Mouse (Mus musculus) granulocyte monocyte progenitor cell, adult 5-6 weeks (primary cell): Measurements from ENCODE around the gene Dpyd. TPM values are rescaled to one million over a fixed set of nuclear protein-coding genes. Genes with fewer than 3 reads are reported as not detected.

Source experiments
- ATAC-seq: replicated peaks from 2 replicates; pipeline ENCODE4 v1.8.0; 2016; ENCODE audit warnings: mild to moderate bottlenecking, moderate TSS enrichment, inconsistent platforms; ENCODE audit not compliant: poor library complexity, severe bottlenecking
- total RNA-seq, 2 experiments: library from RNA; stranded (forward) in 1 of 2; stranded (reverse) in 1 of 2; fragments of 200-712, 200-1000 nt in 1 of 2; fragments of >200 nt in 1 of 2; fragmentation: Nextera tagmentation in 1 of 2; gene quantifications; 2 replicates each; pipeline ENCODE4 v1.2.3; 2014 to 2017

The Dpyd gene
- total RNA-seq, 2 experiments from 2014 or later: not detected

DNA sequence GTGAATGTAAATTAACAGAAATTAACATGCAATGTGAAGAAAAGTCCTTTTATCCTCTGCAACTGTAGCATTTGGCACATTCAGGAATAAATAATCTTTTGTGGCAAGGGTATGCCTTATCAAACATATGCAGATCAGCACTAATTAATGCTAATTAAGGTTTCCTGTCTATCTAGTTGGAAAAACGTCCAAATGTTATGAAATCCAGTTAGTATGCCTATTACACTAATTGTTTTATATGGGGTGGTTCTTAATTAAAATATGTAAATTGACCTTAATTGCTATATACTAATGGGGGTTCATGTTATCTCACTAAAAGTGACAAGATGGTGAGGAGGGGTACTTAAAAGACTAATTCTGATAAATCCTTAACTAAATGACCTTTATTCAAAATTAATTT, 501.7 kb downstream of the Dpyd start:
- no peak for ATAC-seq

DNA sequence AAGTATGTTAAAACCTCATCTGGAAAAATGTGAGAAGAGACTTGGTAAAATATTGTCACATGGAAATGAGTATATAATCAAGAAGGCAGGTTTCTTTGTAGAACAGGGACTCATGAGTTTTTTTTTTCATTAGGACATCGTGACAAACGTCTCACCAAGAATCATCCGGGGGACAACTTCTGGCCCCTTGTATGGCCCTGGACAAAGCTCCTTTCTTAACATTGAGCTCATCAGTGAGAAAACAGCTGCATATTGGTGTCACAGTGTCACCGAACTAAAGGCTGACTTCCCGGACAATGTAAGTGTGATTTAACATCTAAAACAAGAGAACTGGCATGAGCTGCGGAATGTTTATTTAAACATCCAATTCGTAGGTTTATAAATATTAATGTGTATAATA, 502.8 kb downstream of the Dpyd start:
- ATAC-seq: no peak

DNA sequence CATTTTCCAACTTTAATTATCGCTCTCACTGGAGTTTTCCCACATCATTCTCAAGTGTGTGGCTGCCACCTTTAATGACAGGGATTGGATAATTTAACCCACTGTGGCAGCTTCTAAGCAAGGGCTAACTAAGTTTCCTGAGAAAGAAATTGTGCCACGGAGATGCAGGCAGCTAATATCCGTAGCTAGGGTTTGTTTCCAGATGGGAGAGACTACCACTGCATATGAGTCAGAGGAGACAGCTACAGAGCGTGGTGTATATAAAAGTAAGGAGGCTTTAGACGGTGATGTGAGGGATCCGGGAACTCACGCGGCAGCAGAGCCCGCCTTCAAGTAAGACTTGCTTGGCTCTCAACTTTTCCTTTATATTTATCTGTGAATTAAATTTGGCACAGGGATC, 505.3 kb downstream of the Dpyd start:
- no peak for ATAC-seq

DNA sequence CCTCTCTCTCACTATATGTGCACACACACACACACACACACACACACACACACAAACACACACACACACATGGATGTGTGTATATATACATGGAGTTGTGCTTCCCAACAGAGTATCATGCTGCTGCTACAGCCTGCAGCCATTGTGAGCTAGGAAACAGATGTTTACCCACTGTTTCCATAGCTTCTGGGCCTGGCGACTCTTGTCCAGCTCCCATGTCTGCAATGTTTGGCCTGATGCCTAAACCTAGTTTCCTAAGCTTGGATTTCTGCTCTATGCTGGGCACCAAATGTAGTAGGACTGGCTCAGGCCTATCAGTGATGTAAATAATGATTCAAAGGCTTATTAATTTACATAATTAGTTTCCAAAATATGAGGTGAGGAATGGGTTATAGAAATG, 524.7 kb downstream of the Dpyd start:
- no peak for ATAC-seq

DNA sequence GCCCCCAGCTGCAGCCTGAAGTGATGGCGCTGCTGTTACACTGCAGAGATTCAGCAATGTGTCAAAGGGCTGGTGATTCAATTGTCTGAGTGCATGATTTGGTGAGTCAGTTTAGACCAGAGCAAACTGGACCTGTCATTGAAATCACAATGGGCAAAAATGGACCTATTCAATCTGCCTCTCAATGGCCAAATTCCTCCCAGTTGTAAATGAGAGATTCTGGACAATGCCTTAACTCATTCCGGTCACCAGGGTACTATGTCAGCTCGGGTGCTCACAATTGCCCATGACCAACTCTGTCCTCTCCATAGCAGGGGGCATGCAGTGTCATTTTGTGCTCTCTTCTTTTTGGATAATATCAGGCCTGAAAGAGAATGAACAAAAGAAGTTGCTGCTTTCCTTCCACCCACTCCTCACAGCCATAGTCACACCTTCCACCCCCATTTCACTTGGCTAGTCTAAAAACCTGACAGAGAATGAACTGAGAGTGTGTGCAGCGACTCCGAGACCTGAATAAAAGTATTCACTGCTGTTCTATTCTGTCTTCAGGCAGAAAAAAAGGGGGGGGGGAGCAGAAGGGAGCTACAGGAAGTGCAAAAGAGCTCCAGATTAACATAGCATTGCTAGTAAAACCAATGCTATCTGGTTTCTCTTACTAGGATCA, 533.4 kb downstream of the Dpyd start:
- no peak for ATAC-seq

DNA sequence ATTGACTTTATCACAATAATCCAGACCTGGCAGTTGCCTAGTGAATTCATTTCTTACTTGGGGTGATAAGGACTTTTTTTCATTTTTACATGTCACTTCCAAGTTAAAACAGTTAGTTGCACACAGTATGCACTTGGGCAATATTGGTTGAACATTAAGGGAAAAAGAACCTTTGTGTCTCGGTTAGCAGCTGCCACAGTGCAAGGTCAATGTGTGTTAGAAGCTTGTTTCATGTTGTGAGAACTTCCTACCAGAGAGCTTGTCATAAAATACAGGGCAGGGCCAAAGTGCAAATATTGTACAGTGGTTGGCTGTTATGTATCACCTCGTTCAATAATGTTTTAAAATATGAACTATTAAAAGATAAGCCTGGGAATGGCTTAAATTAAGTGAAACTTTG, 564.1 kb downstream of the Dpyd start:
- no peak for ATAC-seq

DNA sequence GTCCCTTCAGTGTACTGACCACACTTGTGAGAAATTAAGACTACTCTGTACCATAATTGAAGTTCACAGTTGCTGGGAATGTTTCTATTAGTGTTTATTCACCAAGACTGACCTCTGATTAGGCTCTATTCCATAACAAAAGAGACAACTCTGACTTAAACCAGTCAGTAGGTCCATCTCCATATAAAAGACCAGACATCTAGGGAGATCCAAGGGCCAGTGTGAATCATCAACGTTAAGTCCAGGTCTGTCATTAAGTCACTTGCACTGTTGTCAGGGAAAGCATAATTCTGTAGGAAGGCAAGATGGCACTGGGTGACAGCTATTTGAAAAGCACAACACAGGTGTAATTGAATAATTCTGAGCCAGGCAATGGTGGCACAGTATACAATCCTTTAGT, 566.1 kb downstream of the Dpyd start:
- no peak for ATAC-seq

DNA sequence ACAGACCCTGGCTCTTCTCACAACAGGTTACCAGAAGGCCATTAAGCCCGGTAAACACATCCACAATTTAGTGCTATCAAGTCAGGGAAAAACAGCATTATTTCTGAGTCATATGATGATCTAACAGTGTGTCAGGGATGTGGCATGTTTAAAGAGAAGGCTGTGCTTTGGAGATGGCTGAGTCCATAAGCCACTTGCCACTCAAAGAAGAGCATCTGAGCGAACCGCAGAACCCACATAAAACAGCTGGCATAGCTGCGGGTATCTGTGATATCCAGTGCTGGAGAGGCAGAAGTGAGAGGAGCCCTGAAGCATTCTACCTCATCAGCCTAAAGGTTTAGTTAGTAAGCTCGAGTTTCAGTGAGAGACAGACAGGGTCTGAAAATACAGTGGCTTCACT, 581.1 kb downstream of the Dpyd start:
- no peak for ATAC-seq

DNA sequence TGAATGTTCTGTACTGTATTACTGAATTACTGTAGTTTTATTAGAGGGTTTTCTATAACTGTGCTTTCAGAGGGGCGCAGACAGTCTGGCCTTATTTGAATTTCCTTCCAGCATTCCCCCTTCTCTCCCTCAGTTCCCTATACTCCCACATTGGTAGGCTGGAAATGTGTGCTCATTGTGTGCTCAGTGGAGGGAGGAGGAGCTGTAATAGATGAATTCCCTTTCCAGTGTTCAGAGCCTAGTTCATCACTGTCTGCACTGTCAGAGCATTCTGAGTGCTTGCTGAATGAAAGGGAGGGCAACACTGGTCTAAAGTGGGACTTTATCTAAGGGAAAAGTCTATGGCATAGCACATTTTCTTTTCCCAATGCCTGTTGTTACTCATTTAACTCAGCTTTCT, 582.9 kb downstream of the Dpyd start:
- no peak for ATAC-seq

DNA sequence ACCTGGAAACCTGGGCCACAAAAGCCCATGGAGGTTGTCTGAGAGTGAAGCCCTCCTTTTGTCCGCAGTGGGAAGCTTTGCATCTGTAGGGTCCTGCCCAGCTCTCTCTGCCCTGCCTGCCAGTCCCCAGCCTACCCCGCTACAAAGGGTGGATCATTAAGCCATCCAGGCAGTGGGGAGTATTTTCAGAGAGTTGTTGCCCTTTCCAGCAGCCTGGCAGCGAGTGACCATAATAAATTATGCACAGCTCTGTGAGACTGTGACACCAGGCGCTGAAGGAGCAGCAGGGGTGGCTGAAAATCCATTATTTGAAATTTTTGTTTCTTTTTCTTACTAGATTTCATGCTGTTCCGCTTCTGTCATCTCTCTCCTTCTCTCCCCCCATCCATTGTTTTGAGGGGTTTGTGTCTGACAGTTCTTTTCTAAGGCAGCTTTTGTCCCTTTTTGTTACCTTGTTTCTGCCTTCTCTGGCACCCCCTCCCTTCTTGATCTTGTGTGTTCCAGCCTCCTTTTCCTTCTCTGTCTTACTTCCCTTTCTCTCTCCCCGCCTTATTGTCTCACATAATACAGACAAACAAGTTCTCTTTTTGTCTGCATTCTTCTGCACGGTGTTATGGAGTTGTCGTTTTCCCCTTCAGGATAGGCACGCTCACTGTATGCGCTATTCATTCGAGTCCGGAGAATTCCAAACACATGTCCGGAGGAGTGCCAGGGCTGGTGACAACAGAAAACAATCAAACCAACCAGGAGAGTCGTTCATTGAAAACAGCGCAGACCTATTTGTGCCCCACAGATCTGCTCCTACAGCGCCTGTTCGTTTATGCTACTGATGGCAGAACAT, 592.9 kb downstream of the Dpyd start:
- ATAC-seq: no peak

DNA sequence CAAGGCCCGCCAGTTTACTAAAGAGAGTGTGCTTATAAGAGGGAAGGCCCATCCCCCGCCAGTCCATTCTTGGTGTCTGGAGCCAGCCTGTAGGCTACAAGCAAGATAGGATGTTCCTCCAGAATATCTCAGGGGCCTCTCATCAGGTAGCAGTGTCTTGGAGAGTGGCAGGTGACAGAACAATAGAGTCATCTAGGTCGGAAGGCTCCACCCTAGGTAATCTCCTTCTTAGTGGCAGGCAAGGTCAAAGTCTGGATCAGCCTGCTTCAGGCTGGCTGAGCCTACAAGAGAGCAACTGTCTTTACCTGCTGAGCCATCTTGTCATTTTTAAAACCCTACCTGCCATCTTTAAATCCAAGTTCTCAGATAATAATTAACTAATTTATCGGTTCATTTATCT, 596.7 kb downstream of the Dpyd start:
- ATAC-seq: no peak

DNA sequence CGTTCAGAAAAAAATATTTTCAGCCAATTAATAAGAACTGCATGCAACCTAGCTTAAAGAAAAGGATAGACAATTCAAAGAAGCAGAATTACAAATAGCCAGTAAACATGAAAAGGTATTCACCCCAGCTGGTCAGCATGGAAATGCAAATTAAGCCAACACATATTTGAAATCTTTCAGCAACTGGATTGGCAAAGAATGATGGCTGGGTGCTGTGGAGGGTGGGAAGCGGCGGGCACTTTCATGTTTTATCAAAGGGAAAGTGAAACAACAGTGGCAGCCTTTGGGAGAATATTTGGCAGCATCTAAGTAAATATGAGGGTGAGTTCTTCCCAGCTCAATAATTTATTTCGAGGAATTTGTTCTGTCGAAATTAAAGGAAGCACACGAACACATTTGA, 603.8 kb downstream of the Dpyd start:
- no peak for ATAC-seq

DNA sequence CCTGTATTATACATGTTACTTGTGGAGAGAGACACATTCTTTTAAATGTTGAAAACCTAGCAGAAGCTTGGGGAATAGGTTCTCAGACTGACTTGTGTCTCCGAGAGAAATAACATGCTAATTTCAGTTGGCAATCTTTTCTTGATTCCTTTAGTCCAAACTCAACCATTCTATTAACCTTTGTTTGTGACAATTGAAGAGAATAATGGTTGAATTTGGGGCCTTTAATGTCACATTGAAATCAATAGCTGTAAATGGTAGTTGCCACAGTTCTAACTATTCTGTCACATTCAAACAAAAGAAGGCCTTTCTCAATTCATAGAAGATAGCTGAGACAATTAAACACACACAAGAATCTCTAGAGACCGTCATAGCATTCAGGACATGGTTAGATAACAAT, 606.2 kb downstream of the Dpyd start:
- no peak for ATAC-seq

DNA sequence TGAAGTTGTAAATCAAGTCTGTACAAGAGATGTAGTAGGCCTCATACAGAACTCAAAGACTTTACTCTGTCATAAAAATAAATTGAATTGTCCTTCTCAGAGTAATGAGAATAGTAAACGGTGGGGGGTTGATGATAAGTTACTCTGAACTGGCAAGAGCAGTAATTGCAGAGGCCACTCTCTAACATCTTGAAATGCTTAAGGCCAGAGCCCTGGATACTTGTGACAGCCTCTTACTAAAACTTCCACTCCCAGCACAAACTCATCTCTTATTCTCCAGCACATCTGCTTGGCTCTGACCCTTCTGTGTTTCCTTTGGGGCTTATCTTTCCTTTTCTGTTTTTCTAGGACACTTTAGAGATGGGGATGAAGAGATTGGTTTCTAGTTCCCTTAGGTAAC, 606.7 kb downstream of the Dpyd start:
- ATAC-seq: no peak

DNA sequence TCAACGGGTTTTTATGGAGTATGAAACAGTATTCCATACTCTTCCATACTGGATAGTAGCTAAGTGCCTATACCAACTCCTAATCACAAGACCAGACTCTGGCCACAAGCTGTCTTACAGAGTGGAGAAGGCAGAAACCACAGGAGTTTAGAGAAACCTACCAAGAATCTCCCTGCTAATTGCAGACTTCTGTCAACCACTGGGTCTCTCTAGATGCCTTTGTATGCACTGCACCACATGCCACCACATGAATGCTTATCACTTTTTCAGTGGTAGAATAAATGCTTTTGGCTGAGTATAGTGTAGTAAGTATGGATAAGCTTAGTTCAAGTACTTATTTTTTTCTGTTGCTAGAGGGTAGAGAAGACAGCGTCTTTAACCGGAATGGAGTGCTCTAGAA, 621.3 kb downstream of the Dpyd start:
- no peak for ATAC-seq

DNA sequence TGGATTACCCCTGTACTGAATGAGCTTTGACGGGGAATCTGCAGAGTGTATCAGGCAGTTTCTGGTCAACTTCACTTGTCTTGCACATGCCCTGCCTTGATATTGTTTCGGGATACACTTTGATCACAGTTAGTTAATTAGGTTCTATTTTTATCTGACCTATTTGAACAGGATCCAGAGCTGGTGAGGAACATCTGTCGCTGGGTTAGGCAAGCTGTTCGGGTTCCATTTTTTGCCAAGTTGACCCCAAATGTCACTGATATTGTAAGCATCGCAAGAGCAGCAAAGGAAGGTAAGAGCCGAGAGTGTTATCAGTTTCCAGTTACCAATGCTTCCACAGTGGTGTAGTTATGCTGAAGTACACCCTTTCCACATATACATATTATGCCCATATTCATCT, 632.1 kb downstream of the Dpyd start:
- ATAC-seq: no peak

DNA sequence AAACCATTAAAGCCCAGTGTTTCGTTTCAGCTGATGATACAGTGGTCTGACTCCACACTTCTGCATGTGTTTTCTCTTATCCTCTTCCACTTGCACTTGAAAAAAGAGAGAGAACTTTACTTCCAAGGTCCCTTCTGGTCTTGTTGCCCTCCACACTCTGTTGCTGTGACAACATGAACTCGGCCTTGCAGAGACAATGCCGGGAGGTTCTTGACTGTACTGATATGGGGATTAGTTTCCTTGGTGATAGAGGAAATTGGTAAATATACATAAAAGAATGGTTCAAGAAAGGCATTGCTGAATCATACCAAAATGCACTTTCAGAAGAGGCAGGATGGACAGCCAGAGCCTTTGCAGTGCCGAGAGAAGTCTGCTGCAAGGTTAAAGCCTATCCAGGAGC, 633.7 kb downstream of the Dpyd start:
- no peak for ATAC-seq

DNA sequence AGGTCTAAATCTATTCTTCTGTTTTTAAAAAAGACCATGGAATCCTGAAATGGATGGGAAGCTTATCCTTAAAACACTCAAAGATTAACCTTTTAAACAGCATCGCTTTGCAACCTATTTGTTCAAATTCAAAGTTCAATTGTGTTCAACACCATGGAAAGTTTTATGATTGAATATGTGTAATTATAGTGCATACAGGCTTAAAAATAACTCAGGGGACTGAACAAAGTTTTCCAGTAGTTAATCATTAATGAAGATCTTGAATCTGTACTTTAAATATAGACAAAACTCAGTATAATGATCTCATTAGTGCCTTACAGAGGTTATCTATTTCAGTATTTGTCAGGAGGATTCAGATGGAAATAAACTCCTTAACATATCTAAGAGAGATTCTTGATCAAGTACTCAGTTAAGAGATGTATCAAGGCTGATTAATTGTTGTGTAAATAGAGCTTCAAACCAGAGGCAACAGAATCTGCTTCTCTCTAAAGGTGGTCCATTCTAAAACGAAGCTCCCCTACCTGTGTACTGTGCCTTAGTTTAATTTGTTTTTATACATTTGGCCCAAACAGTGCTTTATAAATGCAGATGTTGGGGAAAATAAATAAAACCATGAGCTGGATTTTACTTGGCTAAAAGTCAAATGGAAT, 659.0 kb downstream of the Dpyd start:
- ATAC-seq: no peak

DNA sequence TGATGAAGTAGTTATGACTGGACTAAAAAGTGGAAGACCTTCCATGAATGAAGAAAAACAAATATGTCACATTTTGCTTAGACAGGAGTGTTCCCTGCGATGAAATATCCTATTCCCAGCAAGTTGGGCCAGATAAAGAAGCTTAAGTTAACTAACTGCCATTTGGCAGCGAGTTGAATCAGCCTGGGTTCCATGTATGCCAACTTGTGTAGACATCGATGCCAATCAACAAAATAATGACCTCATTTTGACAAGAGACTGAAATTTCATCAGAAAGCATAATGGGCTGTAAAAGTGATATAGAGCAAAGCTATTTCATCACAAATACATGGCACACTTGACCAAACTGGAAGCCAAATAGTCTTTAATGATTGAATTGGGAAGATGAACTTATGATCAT, 681.3 kb downstream of the Dpyd start:
- ATAC-seq: no peak

DNA sequence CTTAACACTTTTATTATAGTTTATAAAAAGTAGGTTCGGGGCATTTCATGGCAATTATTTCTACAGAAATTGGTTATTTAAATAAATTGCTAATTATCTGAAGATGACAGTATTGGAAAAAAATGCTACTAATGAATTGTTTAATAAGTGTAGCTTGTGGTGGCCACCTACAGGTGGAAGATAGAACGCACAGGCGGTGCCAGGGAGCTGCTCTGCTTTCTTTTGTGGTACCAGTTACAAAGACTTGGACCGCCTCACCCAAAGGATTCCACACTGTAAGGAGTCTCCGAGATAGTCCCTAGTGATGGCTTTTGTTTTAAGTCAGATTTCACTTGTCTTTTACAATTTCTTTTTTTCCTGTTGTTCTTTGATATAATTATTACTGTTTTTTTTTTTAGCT, 694.6 kb downstream of the Dpyd start:
- ATAC-seq: no peak

DNA sequence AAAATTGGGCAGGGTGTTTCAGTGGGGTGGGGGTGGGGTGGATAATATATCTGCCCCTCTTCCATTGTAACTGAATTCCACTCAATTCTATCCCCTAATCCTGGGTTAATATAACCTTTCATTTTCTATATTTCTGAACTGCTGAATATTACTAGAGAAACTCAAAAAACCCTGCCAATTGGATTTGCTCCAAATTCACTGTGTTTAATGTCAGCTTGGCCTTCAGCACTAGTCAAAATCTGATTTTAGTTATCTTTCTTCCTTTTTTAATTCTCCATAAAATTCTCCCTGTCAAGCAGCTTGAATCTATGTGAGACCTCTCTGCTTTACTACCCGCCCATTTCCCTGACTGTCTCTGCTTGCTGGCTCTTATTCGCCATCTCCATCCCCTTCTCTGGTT, 713.3 kb downstream of the Dpyd start:
- ATAC-seq: no peak

DNA sequence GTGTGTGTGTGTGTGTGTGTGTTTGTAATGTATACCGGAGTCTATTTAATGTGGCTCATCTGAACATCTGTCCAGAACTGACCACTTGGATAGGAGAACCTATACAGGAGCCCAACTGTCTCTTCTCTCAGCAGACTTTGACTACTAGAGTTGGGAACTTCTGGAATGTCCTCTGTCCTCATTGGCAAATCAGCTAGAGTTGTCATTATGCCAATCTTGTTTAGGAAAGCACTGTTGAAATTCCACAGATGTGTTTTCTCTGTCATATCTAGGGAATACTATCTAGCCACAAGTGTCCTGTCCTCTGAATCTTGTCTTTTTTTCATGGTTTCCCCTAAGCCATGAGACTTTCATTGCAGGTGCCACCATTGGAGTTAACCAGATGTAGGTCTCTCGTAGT, 718.7 kb downstream of the Dpyd start:
- no peak for ATAC-seq
